Mouse (Mus musculus) erythroblast, embryonic 14.5 days (primary cell): ENCODE data around the gene Sfswap.

ENCODE experiments used
- GATA1 ChIP-seq: IDR thresholded peaks from 2 replicates; pipeline ENCODE4 v1.6.1; 2012; ENCODE audit warnings: low read length, inconsistent platforms, mixed read lengths
- TAL1 ChIP-seq: IDR thresholded peaks from 3 replicates; pipeline ENCODE4 v1.6.1; 2012; ENCODE audit warnings: low read length, inconsistent platforms, mixed read lengths

GRCm38 (mm10) chr5:129455529-129455896 lies 45.5 kb upstream of the Sfswap start:
- TF ChIP-seq TAL1, result no peak
- no peak for TF ChIP-seq GATA1
